Mouse (Mus musculus) hindbrain, postnatal 0 days (tissue): ENCODE results near the gene Fga. TPM values are rescaled to one million over a fixed set of nuclear protein-coding genes. Genes with fewer than 3 reads are reported as not detected.

ENCODE experiments used
- ATAC-seq: fragments of 200-750 bp; cut with Nextera tagmentation; 2 replicates; pipeline ENCODE4 v1.8.0; 2017; ENCODE audit warnings: mild to moderate bottlenecking, moderate TSS enrichment, moderate library complexity
- DNase-seq: peaks from one replicate; pipeline ENCODE4 v3.0.0-alpha.2; 2015; ENCODE audit warnings: low spot score
- H3K27ac ChIP-seq: fragments of 300-500 bp; sonication (generic); 2 replicates; pipeline ENCODE4 v1.5.1; 2014; ENCODE audit warnings: mild to moderate bottlenecking
- H3K27me3 ChIP-seq: fragments of 300-500 bp; sonication (generic); 2 replicates; pipeline ENCODE4 v1.6.1; 2014; ENCODE audit warnings: low read length, mixed read lengths; ENCODE audit not compliant: insufficient read depth
- H3K36me3 ChIP-seq: fragments of 300-500 bp; sonication (generic); 2 replicates; pipeline ENCODE4 v1.6.1; 2014; ENCODE audit warnings: low read length, mixed read lengths; ENCODE audit not compliant: insufficient read depth
- H3K4me1 ChIP-seq: fragments of 300-500 bp; sonication (generic); 2 replicates; pipeline ENCODE4 v1.6.1; 2014; ENCODE audit warnings: antibody characterized with exemption, low read length, mixed read lengths; ENCODE audit not compliant: insufficient read depth
- H3K4me2 ChIP-seq: fragments of 300-500 bp; sonication (generic); 2 replicates; pipeline ENCODE4 v1.6.1; 2014; ENCODE audit warnings: low read depth, mild to moderate bottlenecking, low read length, moderate library complexity, mixed read lengths
- H3K4me3 ChIP-seq: fragments of 300-500 bp; sonication (generic); 2 replicates; pipeline ENCODE4 v1.5.1; 2014; ENCODE audit warnings: low read length
- H3K9ac ChIP-seq: fragments of 300-500 bp; sonication (generic); replicated peaks from 2 replicates; pipeline ENCODE4 v1.6.1; 2014; ENCODE audit warnings: mild to moderate bottlenecking, low read length, moderate library complexity, mixed read lengths
- H3K9me3 ChIP-seq: fragments of 300-500 bp; sonication (generic); 2 replicates; pipeline ENCODE4 v1.6.1; 2016; ENCODE audit warnings: low read length, mixed read lengths
- CTCF ChIP-seq: IDR thresholded peaks from 2 replicates; pipeline ENCODE4 v1.5.1; 2016; ENCODE audit warnings: antibody characterized with exemption, control low read depth, low read depth
- WGBS: fragments of 180-500 bp; shearing (Covaris S2); extraction: QIAGEN DNeasy Blood & Tissue Kit; methylation state at CpG from one replicate; pipeline ENCODE4 v1.1.7; 2014; 5-methylcytosine and 5-hydroxymethylcytosine counted together
- polyA plus RNA-seq: library from polyadenylated mRNA; unstranded; fragments of >200 nt; fragmentation: Nextera tagmentation; extraction: Ambion mirVana; gene quantifications from 2 replicates; pipeline ENCODE4 v1.2.1, GENCODE M21; 2015
- total RNA-seq: library from RNA; depleted of rRNA; stranded (reverse); fragments of >200 nt; gene quantifications from 2 replicates; pipeline ENCODE4 v1.2.3, GENCODE M21; 2014; rRNA removed

The Fga gene
- total RNA-seq (not detected in 2 replicates), polyA plus RNA-seq (not detected in 2 replicates)

DNA sequence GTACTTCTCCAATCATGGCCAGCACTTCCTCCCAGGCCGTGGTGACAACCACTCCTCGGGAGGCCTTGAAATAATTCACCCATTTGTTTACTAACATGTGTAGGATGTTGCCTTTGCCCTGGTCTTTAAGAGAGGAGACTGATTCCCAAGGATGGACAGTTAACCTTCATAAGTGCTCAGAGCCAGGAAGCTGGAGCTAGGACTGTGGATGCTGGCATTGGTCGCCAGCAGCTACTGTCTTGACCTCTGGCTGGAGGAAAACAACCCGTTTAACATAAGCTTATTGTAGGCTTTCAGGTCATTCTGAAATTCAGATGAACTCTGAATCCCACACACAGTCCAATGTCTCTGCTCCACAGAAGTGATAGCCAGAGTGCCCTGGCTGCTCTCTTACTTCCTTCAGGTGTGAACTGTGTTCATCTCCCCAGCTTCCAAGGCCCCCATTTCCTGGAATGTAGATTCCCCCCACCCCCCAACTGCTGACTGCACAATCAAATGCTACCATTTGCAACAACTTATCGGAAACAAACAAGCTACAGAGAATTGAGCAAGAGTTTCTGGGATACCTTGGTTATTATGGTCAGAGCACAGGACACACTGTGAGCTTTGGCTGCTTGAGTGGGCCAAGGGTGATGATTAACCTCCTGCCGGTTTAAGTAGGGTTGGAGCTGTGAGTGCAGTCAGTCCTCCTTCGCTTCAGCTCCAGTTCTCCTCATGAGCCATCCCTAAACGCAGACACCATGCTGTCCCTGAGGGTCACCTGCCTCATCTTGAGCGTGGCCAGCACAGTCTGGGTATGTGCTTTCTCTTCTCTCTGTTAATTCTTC lies at the start of gene Fga:
TSS of gene Fga (plus strand) at position 602 of the 827 bp plus-strand sequence.
- ATAC-seq (no peak), DNase-seq (no peak)
- Histone ChIP-seq H3K9ac (no peak within 1 kb of the TSS), H3K27ac (no peak within 1 kb of the TSS), H3K4me2 (no peak within 1 kb of the TSS), H3K4me3 (no peak within 1 kb of the TSS), H3K9me3 (no peaks in the 10 kb centered on the region), H3K27me3 (no peaks in the 10 kb centered on the region), H3K4me1 (no peaks in the 10 kb centered on the region), H3K36me3 (no peaks in the 10 kb centered on the region)
- no peak for TF ChIP-seq CTCF
- 74% methylated on average over 9 of the region's 9 CpGs for WGBS

DNA sequence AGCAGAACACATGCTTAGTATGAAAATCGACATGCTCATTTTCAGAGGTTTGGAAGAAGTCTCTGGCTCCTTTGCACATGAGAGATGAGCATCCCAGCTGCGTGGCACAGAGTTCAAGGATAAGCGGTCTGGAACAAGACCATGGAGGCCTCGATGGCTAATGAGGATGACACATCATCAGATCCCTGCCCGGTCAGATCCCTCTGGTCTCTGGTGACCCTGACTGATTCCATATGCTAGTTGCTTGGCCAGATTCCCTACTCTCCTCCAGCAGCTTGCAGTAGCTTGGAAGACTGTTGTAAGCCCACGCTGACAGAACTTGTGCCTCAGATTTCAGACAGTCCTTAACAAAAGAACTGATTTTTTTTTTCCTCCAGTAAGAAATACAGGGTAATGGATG lies 45.1 kb upstream of the Fga start:
- Histone ChIP-seq H3K4me2 (no peak overlapping the region), H3K9me3 (no peaks in the 10 kb centered on the region), H3K27me3 (no peaks in the 10 kb centered on the region), H3K9ac (no peak overlapping the region), H3K36me3 (no peaks in the 10 kb centered on the region), H3K27ac (no peak overlapping the region), H3K4me1 (no peaks in the 10 kb centered on the region), H3K4me3 (no peak overlapping the region)
- peak; percentile 60 for DNase-seq
- no peak for TF ChIP-seq CTCF
- peak; percentile 79 for ATAC-seq
- 49% methylated on average over 6 of the region's 6 CpGs for WGBS

DNA sequence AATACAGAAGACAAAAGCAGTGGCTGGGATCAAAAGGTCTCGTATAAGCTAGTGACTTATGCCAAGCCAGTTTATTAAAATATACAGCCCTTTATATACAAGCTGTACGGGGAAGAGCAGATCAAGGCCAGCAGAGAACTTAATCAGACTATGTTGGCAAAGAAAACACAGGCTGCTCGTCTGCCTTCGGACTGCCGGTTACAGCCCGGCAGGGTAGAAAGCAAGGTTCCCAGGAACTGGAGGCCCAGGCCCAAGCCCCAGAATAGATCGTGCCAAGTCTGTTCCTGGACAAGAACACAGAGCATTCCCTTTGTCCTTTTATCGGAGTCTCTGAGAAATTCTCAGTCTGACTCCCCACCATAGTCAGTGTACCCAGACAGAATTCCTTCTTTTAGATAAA lies 44.0 kb upstream of the Fga start:
- no peak overlapping the region for H3K4me3 ChIP-seq
- DNase-seq (peak; percentile 12), ATAC-seq (no peak)
- H3K27me3 ChIP-seq: no peaks in the 10 kb centered on the region
- no peaks in the 10 kb centered on the region for H3K36me3 ChIP-seq
- H3K9ac ChIP-seq: no peak overlapping the region
- no peaks in the 10 kb centered on the region for H3K9me3 ChIP-seq
- no peaks in the 10 kb centered on the region for H3K4me1 ChIP-seq
- WGBS: 51% methylated on average over 8 of the region's 8 CpGs
- H3K4me2 ChIP-seq: no peak overlapping the region
- TF ChIP-seq CTCF: no peak
- H3K27ac ChIP-seq: 0 out of 2 replicates have a peak overlapping the region, but pooled peaks have one; percentile 45

DNA sequence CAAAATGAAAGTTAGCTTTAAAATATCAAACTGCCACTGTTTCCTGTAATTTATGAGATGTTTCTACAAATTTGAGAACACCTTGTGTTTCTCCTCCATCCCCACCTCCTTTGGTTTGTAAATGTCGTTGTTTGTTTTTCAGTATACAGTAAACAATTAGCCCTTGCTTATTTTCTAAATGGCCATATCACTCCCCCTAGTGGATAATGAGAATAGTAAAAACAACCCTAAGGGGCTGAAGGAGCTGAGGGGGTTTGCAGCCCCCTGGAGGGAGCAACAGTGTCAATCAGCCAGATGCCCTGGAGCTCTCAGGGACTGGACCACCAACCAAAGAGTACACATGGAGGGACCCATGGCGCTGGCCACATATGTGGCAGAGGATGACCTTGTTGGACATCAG lies 41.0 kb upstream of the Fga start:
- 76% methylated on average over 2 of the region's 2 CpGs for WGBS
- no peaks in the 10 kb centered on the region for H3K27me3 ChIP-seq
- no peaks in the 10 kb centered on the region for H3K9me3 ChIP-seq
- no peak overlapping the region for H3K4me2 ChIP-seq
- H3K9ac ChIP-seq: no peak overlapping the region
- no peaks in the 10 kb centered on the region for H3K4me1 ChIP-seq
- DNase-seq: no peak
- peak; percentile 43 for TF ChIP-seq CTCF
- no peak overlapping the region for H3K27ac ChIP-seq
- no peak overlapping the region for H3K4me3 ChIP-seq
- H3K36me3 ChIP-seq: no peaks in the 10 kb centered on the region
- ATAC-seq: no peak; the same call in 1 of the 2 replicates

DNA sequence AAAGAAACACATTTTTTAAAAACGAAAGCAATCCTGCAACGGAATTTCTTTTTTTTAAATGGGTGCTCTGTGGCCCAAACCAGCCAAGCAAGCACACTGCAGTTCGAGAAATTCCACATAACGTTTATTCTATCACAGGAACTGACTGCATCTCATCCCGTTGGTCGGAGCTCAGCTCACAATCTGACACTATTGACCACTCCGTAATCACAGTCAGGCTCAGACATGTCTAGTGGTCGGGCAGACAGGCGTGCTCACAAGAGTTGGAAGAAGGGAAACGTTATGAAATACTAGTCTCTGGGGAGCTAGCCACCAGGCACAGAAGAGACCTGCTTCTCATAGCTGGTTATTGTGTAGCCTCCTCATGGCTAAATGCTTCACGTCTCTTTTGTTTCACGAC lies 33.9 kb upstream of the Fga start:
- DNase-seq: no peak
- Histone ChIP-seq H3K4me3 (no peak overlapping the region), H3K9me3 (no peaks in the 10 kb centered on the region), H3K9ac (no peak overlapping the region), H3K27me3 (no peaks in the 10 kb centered on the region), H3K4me2 (no peak overlapping the region), H3K27ac (no peak overlapping the region), H3K36me3 (no peaks in the 10 kb centered on the region), H3K4me1 (0 out of 2 replicates have a peak, but pooled peaks cover 6% of the 10 kb centered on the region)
- 81% methylated on average over 12 of the region's 12 CpGs for WGBS
- no peak for TF ChIP-seq CTCF
- no peak for ATAC-seq

DNA sequence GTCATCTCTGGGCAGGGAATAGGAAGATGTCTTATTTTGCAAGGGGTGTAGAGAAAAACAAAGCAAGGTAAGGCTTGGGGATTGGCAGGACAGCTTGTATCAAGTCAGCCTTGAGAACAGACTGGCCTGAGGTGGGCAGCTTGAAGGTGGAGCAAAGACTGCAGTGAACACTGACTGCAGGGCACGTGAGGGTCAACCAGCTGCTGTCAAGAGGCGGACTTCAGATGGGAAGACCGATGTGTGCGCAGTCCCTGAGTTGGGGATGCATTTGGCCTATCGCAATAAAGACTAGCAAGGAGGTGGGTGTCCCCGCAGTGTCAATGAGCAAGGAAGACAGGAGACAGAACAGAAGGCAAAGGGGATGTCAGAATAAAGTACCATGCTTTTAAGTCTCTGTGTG lies 32.9 kb upstream of the Fga start:
- DNase-seq (no peak), ATAC-seq (no peak)
- no peak overlapping the region for H3K9ac ChIP-seq
- H3K27me3 ChIP-seq: no peaks in the 10 kb centered on the region
- H3K27ac ChIP-seq: no peak overlapping the region
- no peak overlapping the region for H3K4me2 ChIP-seq
- TF ChIP-seq CTCF: no peak
- 89% methylated on average over 6 of the region's 6 CpGs for WGBS
- H3K4me3 ChIP-seq: no peak overlapping the region
- no peaks in the 10 kb centered on the region for H3K9me3 ChIP-seq
- H3K36me3 ChIP-seq: no peaks in the 10 kb centered on the region
- H3K4me1 ChIP-seq: 0 out of 2 replicates have a peak, but pooled peaks cover 6% of the 10 kb centered on the region

DNA sequence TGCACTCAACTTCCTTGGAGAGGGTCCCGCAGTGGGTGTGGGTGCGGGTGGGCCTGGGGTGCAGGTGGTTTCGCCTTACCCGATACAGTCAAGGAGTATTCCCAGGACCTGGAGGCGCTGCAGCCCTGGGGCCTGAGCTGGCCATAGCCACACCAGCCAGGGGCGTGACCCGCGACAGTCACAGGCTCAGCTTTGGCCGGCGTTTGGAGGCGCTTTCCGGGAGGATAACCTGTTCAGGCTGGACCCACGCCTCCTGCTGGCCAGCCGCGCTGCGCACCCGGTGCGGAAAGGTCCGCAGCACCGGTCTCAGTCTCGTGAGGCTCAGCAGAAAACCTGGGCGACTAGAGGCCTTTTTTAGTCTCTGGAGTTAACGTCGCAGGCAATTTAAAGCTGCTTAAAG lies 30.5 kb upstream of the Fga start:
- H3K9ac ChIP-seq: no peak overlapping the region
- H3K4me2 ChIP-seq: peak overlapping the region; percentile 46
- H3K4me3 ChIP-seq: peak overlapping the region; percentile 7; the same call in 1 of the 2 replicates
- H3K27me3 ChIP-seq: no peaks in the 10 kb centered on the region
- 0 out of 2 replicates have a peak, but pooled peaks cover 6% of the 10 kb centered on the region for H3K4me1 ChIP-seq
- peak; percentile 82 for TF ChIP-seq CTCF
- H3K9me3 ChIP-seq: no peaks in the 10 kb centered on the region
- DNase-seq (peak; percentile 73), ATAC-seq (peak; percentile 80; the same call in 1 of the 2 replicates)
- H3K36me3 ChIP-seq: no peaks in the 10 kb centered on the region
- H3K27ac ChIP-seq: no peak overlapping the region
- WGBS: 5% methylated on average over 24 of the region's 24 CpGs
